Mouse (Mus musculus) testis, adult 10 weeks (tissue): ENCODE results near the gene Cd209e. TPM values are rescaled to one million over a fixed set of nuclear protein-coding genes. Genes with fewer than 3 reads are reported as not detected.

Experiments used
- polyA plus RNA-seq: library from polyadenylated mRNA; stranded (reverse); fragments of 350-450 nt; fragmentation: Illumina TruSeq; extraction: RNeasy Lipid Tissue Mini Kit (QIAGEN cat#74804); gene quantifications from one replicate; pipeline ENCODE4 v1.2.3, GENCODE M21; 2014; ENCODE audit warnings: low read depth, low replicate concordance

The Cd209e gene
- not detected for polyA plus RNA-seq

DNA sequence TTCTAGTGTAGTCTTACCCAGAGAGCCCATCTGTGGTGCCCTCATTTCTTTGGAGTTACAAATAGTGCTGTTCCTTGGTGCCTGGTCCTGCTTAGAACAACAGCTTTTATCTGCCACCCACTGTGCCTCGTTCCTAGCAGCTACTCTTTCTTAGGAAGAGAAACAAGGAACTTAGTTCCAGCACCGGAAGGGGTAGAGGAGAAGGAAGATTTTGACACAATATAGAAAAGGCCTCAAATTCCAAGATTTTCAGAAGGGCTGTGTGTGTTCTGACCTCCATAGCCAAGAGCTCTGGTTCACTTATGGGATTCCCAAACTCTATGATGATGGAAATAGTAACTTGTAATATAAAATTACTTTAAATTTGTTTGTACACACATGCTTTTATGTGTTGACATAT, at the start of gene Cd209e:
Gene Cd209e, minus strand, starts transcription at position 101 of the 400 bp plus-strand sequence.

DNA sequence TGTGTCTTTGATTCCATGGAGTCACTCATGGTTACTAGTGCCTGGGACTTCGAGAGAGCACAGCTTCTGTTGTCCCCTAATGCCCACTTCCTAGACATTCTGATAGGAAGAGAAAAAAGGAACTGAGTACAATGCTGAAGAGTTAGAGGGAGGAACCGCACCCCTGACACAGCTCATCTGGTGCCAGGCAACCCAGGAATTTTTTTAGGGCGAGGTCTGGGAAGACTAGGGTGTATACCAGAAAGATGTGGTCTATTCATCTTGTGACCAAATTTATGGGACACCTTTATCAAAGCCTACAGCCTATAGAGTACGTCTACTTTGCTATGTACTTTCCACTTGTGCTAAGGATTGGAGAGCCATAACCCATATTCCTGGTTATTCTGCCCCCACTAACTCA, 24.3 kb upstream of the Cd209e start, which contains the start of gene Cd209d:
Gene Cd209d, minus strand, starts transcription at position 101 of the 400 bp plus-strand sequence.

Other genes with a start within 250 kb of the Cd209e start
- 1.1 TPM for gene Xab2, start 233.0 kb downstream of the Cd209e start, polyA plus RNA-seq
- 37.0 TPM for gene Pet100, start 232.8 kb downstream of the Cd209e start, polyA plus RNA-seq
- gene Pcp2, start 228.8 kb downstream of the Cd209e start, polyA plus RNA-seq: not detected
- gene Stxbp2, start 223.4 kb downstream of the Cd209e start, polyA plus RNA-seq: 20.9 TPM
- 1.1 TPM for gene Retn, start 198.5 kb downstream of the Cd209e start, polyA plus RNA-seq
- gene Mcemp1, start 188.6 kb downstream of the Cd209e start, polyA plus RNA-seq: not detected
- not detected for gene Fcor, start 181.9 kb downstream of the Cd209e start, polyA plus RNA-seq
- 3.2 TPM for gene Trappc5, start 178.0 kb downstream of the Cd209e start, polyA plus RNA-seq
- 0.27 TPM for gene Fcer2a, start 160.1 kb downstream of the Cd209e start, polyA plus RNA-seq
- gene Clec4g, start 133.7 kb downstream of the Cd209e start, polyA plus RNA-seq: 10.7 TPM
- gene Cd209a, start 105.3 kb downstream of the Cd209e start, polyA plus RNA-seq: 0.18 TPM
- not detected for gene Cd209d, start 24.2 kb upstream of the Cd209e start, polyA plus RNA-seq
- gene Cd209b, start 72.5 kb upstream of the Cd209e start, polyA plus RNA-seq: not detected
- 0.90 TPM for gene Cd209c, start 100.4 kb upstream of the Cd209e start, polyA plus RNA-seq